Mouse (Mus musculus): Measurements from ENCODE around the gene Adamts2.

GRCm38 (mm10) chr11:50664826-50665225, 62.9 kb downstream of the Adamts2 start:
- TF ChIP-seq CTCF (IDR thresholded peaks at IDR 0.05; ENCODE audit: control insufficient read depth, insufficient read depth, insufficient replicate concordance, low read depth, low read length) (no peak), POLR2A (IDR thresholded peaks at IDR 0.05; ENCODE audit: control insufficient read depth, low read depth, low read length) (no peak)
